Mouse (Mus musculus) bone marrow, adult 2 months (tissue): Measurements from ENCODE around the gene Cyp27a1.

Experiments used
- CTCF ChIP-seq: fragments of 200-500 bp; IDR thresholded peaks from 2 replicates; pipeline ENCODE4 v1.5.1; 2011; ENCODE audit warnings: low read length, control low read depth; ENCODE audit not compliant: control insufficient read depth, insufficient read depth
- POLR2A ChIP-seq: fragments of 200-500 bp; IDR thresholded peaks from 2 replicates; pipeline ENCODE4 v1.6.1; 2011; ENCODE audit warnings: low read depth, mild to moderate bottlenecking, control low read depth, low read length, borderline replicate concordance; ENCODE audit not compliant: control insufficient read depth

DNA sequence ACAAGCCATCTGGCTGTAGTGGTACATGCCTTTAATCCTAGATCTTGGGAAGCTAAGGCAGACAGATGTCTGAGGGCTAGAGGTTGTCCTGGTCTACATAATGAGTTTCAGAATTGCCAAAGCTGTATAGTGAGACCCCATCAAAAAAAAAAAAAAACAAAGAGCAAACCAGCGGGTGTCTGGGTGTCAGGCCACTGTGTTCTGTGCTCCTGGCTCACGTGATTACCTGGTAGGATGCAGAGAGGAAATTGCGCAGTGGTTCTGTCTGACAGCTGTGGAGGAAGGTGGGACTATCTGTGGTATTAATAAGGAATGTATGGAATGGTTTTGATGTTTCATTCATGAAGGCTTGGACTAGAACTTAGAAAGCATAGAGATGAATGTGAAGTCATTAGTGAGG lies 36.5 kb upstream of the Cyp27a1 start:
- no peak for TF ChIP-seq CTCF
- TF ChIP-seq POLR2A, result no peak
